Mouse (Mus musculus) induced T-regulatory cell, adult 2 months (primary cell): ENCODE measurements around the gene Ror1.

Experiments used
- DNase-seq: peaks from one replicate; pipeline ENCODE4 v3.0.0-alpha.2; 2012; ENCODE audit warnings: low read depth

Ror1 gene

DNA sequence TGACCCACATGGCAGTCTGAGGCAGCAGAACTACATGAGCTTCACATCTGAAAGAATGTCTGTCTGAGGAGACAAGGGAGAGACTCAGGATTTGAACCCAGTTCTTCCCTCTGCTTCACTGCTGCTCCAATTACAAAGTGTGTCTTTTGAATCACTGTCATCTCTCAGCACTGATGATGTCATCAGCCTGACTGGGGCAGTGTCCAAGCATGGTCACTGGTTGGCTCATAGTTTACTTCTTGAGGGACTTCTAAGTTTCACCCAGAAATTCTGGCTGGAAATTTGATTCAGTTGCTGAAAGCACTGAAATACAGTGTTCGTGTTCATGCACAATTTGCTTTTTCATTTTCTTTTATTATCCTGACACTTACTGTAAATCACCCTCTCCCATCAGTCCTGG lies 219.5 kb downstream of the Ror1 start:
- DNase-seq, result no peak

DNA sequence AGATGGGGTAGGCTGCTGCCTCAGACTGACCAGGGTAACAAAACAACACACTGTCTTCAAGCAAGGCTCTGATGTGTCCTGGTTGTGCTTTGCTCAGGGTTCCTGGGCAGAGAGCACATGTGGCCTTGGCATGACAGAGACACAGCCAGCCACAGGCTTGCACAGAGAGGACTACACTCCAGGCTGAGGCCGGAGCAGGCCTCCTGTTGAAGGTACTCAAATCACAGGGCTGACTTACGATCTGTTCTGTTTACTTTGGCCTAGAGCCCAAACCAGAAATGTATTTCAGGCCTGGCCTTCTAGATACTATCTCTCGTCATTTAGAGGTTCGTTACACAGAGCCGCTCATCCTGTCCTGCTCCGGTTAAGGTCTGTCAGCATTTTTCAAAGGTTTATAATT lies 226.2 kb downstream of the Ror1 start:
- DNase-seq, result no peak

DNA sequence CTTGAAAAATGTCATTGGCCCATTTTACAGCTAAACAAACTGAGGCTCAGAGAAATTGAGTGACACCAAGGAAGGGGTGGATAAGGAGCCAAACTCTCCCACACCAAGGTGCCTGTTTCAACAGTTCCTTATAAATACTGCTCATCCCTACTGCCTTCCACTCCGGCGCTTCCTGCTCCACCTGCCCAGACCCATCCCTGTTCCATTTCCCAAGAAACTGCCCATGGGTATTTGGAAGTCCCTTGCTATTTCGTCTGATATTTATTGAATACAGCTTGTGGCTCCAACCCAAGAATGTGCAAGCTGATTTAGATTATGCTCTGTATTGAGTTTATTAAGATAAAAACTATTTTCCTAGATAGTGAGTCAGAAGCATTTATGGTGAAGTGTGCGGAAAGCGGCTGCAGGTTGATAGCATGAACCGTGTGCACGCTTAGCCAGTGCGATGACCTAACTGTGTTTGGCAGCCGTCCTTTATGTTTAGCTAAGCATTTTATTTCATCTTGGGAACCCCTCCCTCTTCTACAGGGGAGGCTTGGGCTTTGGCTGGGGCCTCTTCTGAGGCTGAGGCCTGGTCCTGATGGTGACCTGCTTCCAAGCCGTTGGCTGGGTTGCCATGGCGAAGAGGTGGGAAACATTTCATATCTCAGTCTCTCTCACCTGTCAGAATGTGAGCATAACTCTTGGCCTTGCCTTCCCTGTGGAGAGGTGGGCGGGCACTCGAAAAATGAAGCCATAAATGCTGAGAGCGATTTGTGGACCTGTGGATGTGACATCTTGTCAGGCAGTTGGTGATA lies 229.3 kb downstream of the Ror1 start:
- no peak for DNase-seq

DNA sequence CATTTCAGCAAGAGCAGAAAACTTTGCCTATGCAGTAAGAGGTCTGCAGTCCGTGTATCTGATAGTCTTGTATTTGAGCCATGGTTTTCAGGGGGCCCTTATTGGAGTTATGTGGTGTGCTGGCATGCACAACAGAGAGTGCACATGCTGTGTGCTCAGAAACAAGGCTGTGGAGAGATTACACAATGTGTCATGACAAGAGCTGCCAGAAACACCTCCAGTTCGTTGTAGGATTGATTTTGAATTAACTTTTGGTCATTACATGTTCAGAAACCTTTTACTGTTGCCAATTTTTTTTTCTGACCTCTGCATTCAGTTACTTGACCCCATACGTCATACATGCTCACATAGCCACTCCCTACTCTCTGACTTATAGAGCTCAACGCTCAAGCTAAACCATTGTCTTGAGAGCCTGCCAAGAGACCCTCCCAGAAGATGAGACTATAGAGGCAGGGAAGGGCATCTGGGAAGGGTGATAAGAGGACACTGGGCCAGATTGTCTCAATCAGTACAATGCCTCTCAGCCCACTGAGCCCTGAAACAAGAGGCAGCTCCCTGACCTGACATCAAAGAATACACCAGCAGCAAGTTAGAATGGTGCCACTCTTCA lies 232.9 kb downstream of the Ror1 start:
- DNase-seq, result no peak

DNA sequence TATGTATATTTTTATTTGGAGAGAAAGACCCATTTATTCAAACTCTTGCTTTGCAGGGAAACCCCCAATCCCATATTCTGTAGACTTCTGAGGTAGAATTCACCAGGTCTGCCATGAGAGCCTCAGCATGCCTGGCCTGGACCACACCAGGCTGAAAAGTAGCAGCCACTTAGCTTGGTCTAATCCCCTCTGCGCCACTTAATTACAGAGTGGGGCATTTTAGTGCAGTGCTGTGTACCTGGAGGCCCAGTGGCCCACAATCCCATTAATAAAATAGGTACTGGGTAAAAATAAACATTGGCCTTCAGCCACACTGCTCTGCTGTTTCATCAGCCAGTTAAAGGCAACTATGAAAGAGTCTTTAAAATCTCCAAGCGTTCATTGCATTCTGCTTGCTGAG lies 239.6 kb downstream of the Ror1 start:
- DNase-seq, result no peak

DNA sequence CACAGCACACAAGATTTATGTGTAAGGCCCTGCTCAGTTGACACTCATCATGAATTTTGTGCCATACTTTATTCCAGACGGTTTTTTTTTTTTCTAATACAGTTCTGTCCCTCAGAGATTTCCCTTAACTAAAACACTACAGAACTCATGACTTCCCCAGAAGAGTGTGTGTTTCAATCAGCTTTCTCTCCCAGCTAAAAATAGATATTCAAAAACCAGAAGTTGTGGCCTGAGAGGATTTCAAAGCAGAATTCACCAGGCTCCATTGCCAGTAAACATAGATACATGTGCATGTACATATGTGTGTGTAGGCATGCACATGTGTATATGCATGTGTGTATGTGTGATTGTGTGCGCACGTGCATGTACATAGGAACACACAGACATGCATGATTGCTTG lies 252.2 kb downstream of the Ror1 start:
- no peak for DNase-seq

DNA sequence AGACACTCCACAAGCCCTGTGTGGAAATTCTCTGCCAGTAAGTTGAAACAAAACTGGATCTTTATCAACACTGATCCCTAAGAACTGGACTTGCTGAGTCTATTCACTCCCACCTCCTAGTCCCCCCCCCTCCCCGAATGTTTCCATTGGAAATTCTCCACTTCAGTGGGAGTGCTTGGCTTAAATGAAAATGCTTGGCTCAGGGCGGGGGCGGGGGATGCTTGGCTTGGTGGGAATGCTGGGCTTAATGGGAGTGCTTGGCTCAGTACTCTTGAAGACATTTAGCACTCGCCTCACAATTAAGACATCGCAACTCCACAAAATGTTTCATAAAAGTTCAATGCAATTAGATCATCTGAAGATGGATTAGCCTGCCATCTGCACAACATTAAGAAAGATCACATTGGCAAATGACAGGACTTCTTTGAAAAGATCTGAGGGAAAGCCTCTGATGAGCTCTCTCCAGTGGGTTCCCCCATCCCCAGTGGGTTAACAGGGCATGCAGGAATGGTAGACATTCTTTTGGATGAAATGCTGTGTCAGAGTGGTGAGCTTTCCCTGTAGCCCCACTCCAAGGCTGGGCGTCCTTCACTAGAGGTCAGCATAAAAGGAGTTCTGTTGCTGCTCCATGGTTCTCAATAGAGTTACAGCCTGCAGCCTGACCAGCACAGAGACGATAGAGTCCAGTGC lies 254.7 kb downstream of the Ror1 start:
- DNase-seq, result no peak

DNA sequence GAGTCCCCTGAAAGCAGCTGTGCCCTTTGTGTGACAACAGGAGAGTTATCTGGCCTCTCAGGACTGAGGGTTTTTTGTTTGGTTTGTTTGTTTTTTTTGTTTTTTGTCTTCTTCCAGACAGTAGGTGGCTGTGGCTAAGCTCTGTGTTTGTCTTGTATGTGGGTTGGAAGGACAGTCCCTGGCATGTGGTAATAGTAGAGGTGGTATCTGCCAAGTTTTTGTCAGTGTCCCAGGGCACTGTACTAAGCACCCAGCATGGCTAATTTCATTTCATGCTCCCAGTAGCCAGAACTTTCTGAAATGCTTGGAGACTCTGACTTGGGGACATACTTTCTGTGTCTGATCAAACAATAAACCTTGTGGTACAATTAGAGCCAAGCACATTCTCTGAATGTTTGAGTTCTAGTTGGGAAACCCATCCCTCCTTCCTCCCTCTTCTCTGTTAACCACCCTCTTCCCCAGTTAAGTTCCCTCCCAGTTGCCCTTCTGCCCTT lies 256.3 kb downstream of the Ror1 start:
- no peak for DNase-seq

DNA sequence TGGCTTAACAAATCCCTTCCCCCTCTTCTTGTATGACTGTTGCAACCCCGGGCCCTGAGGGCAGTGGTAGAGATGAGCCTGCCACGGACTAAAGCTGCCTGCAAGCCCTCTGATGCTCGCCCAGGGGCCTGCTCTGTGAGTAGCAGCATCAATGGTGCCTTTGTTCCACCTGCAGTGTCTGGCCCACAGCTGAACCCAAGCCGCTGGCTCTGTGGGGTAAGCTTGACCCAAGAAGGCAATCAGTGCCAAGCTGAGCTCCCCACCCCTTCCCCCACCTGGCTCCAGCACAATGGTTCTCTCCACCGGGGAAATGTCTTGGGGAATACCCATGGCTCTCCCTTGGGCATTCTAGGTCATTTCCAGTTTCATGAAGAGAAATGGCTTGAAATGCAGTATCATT lies 260.0 kb downstream of the Ror1 start:
- DNase-seq, result no peak

DNA sequence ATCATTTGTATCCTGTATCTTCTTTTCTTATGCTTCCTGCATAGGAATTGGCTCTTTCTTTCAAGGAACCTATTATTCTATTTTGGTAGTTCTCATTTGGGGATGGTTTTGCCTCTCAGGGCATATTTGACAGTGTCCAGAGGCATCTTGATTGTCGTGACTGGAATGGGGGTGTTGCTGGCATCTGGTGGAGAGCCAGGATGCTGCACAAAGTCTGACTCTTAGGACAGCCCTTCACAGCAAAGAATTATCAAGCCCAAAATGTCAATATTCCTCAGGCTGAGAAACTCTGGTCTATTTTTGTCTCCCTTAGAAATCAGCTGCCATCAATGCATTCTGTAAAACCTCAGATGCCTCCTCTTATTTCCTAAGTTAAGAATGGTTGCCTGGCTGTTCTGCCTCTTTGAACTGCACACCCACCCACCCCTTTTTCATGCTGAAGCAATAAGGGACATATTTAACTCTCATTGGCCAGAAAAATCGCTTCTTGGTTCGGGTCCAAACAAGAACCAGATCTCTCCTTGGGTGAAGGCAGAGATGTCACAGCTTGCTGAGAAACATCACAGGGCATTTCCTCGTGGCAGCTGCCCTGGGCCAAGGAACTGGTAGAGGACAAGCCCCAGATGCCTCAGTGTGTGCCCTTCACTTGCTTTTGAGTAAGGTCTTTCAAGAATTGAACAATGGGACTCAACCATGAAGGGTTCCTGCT lies 262.4 kb downstream of the Ror1 start:
- no peak for DNase-seq

DNA sequence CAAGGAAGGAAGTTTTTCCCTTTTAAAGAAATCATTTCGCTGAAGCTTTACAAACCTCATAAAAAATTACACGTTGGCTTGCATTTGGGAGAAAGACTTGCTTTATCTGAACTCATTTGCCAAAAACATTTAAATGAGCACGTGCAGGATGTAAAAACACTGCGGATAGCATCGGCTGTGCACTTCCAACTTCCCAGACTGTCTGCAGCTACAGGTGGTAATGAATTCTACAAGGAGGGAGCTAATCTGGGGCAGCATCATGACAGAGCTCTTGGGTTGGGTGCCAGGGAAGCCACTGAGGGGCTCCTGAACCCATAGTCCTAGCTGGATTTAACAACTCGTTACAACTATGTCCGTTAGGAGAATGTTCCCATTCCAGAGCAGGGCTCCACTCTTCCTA lies 268.1 kb downstream of the Ror1 start:
- no peak for DNase-seq

DNA sequence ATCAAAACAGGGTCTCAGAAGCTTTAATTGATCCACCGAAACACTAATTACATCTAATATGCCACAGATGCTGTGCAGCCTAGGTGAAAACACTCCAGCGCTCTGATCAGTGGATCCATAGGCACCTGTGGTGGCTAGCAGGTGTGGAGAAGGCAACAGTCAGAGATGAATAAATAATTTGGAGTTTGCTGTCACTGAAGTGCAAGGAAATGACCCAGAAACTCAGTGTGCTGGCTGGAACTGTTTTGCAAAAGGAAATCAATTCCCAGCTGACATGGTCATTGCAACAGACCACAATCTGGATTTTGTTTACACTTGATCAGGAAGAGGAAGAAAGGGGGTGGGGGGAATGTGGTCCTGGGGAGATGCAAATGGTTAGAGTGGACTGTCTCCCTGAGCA lies 273.1 kb downstream of the Ror1 start:
- no peak for DNase-seq

DNA sequence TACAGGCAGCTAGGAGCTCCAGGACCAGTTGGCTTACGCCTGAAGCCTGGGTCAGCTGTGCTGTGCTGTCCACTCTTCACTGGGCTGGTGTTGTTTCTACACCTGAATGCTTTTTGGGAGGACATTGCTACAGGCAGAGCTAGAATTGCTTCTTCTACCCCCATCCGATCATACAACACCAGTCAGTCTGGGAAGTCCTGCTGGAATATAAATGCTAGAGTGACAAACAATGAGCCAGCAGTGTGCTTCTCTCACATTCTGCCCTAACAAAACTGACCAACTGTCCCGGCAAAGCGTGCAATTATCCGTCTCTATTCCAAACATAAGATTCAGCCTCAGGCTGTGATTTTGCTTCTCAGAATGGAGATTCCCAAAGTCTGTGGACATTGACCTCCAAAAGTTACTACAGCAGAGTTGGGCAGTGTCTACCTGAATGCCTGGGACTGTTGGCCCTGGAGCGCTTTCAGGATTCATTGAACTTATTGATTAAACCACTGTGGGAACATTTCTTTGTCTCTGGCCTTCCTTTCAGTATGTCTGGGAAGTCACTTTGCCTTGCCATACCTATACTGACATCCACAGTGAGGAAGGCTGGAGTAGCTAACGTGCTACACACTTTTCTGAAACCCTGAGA lies 274.1 kb downstream of the Ror1 start:
- DNase-seq, result no peak

DNA sequence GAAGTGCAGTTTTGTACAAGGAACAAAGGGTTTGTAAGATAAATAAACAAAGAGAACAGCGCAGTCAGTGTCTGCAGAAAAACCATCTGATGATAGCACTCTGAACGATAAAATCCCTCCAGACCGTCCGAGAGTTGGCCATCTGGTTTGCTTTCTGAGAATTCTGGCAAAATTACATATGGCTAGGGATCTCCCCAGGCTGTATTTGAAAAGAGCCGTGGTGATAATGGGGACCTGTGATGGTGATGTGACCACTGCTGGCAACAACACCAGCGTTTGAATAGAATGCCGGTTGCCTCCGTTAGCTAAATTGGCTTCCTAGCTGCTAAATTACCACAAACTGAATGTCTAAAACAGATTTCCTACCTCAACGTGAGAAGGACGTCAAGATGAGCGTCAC lies 277.2 kb downstream of the Ror1 start:
- no peak for DNase-seq

DNA sequence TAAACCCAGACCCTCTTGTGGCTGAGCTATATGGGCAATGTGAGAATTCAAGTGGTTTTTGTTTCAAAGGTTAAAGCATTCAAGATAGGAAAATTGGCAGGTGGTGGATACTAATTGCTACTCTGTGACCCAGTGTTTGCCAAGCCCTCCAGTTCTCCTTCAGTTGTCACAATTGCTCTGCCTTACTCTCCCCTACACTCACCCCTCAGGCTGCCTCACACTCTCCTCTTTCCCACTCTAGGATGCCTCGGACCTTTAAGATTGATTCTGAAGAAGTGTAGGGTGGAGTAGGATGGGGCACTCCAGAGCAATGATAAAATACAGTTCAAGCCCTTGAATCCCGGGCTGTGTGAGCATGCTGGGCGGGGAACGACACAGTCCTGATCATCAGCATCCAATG lies 278.2 kb downstream of the Ror1 start:
- DNase-seq, result no peak

DNA sequence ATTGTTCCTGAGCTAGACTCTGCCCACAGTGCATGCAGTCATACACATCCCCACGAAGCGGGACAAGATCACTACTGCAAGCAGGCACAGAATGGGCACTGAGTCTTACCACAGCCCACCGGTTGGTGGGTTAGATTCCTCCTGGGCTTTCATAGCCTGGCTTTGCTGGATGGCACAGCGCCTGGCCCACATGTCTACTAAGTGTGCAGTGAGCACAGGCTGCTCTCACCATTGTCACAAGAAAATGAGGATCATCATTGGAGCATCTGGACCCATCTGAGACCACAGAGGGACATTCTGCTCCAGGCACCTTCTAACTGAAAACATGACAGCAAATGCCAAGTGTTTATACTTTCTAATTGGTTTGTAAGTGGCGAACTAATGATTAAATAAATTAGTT lies 279.7 kb downstream of the Ror1 start:
- DNase-seq, result no peak

DNA sequence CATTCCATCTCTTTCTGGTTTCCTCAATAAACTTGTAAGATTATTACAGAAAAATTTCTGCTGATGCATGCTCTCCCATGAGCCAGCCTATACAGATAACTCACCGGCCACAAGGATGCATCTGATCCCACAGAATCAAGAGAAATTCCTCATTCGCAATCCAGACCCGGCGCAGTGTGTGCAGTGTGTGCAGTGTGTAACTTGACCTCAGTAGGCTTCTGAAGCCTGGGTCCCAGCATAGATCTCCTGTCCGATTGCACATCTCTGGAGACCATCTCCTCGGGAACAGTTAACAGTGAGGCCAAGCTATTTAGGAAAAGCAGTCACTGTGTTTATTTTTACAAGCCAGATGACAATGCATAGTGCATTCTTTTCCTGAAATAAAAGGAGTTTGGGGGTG lies 280.6 kb downstream of the Ror1 start:
- DNase-seq, result no peak

DNA sequence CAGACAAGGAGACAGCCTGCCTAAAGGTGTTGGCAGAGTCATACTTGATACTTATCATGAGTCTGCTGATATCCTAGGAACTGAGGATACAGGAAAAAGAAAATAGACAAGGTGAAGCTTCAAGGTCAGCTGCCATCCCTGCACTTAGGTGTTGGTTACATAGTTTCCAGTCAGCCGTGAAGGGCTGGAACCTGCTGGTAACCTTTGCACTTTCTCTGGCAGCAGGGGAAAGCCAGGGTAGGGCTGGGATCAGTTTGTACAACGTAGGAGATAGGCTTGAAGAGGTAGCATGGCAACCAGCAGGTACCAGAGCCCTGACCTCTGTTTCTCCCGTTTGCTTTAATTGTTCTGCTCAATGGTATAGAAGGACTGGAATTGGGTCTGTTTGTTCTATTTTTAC lies 281.6 kb downstream of the Ror1 start:
- no peak for DNase-seq

DNA sequence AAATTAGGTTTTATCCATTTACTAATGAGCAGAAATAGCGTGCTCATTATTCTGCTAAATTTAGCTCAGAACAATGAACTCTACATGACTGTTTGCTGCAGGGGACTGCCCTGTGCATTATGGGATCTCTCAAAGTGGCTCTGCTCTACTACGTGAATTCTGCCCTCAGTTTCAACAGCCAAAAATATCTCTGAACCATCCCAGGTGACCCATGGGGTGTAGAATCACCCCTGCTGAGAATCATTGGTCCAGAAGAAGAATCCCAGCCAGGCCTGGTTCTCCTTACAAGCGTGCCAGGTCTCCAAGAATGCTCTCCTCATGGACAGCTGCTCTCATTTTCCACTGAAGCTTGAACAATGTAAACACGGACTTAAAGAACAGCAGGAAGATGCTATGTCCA lies 282.4 kb downstream of the Ror1 start:
- no peak for DNase-seq

DNA sequence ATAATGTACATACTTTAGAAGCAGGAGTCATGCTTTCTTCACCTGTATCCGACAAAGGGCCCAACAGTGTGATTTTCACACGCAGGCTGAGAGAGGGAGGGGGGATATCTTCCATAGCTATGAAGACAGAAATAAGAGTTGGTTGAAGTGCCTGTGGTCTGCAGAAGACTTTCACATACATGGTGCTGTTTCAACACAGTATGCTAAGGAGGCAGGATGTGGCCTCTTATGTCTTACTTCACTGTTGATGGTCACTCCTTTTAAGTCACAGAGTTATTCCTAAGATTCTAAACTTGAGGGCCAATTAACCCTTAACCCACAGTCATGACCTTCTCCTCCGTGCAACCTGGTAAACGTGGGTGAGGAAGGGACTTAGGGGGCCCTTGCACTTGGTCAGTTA lies 286.2 kb downstream of the Ror1 start:
- DNase-seq, result no peak

DNA sequence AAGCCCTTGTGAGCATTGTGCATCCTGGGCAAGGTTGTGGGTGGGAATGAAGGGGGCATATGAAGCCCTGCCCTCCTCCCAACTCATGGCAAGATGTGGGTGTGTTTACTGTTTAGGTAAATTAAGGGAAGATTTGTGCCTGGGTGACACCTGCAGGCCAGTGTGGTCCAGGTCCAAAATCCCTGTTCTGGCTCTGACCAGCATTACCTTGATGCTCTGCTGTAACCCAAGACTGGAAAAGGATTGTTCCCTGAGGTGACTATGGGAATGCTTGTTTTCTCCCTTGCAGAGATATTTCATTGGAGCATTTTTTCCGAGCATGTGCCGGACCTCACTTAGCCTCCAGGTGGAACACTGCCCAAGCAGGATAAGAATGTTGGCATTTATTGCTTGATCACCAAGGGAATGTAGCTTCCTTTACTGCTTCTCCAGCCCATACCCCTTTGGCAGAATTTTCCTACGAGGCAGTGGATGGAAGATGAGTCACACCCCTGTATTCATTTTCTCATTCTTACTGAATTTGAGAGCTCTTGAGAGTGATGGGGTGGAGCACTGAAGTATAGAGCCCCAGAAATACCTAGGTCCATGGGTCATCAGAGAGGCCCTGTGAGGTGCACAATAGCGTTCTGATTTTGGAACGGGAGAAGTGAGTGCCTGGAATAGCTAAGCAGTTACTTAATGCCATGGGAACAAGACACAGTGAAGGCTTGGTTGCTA lies 290.8 kb downstream of the Ror1 start:
- DNase-seq, result no peak

DNA sequence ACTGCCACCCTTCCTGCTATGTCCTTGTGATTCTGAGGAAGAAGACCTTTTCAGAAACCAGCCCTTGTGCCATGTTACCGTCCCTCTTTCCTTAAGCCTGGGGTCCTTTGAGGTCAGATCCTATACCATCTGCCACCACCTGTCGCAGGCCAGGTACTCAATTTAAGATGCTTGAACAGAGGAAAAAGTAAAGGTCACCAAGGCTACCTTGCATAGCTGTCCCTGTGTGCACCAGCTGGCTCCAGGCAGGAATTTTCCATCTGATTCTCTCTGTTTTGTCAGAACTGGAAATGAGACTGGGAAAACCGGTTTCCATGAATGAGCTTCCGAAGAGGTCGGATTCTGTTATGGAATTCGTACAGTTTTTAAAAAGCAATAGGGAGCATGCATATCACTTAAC lies 294.8 kb downstream of the Ror1 start:
- DNase-seq, result no peak
